8 mouse cellular contexts compared by ENCODE assay signal in the genomic region with DNA sequence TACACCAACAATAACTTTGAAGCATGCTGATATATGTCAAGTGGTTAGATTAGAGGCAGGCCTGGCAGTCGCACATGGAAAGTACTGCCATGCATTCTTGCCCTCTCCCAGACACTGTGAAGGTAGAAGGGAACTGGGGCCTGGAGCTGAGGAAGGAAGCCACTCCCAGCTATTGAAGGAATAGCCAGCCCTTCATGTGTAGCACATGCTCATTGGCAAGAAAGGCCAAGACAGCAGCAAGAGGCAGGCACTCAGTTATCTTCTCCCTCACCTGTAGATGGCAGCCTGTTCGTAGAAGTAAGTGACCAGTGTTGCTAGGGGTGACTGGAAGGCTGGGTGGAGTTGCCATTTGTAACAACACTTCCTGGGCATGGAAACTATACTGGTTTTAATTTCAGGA.
DNase-seq lines count a peak whose midpoint lies in the region; ATAC-seq lines count a peak whose summit lies in the region.

No protein-coding gene starts in this region.

- peaks cover 35% of the 10 kb centered on the region for H3K4me1 ChIP-seq in heart, embryonic 13.5 days

- H3K4me3 ChIP-seq in heart, embryonic 13.5 days, result no peak overlapping the region

- intact Hi-C loops in heart, postnatal 25 days (cut with DNase I), result no loop called here

- ATAC-seq in heart, embryonic 13.5 days (ENCODE audit: extremely low read depth, insufficient number of reproducible peaks, low FRiP score, low TSS enrichment), result no peak
- no peak for ATAC-seq in megakaryocyte, adult 5-6 weeks (ENCODE audit: poor library complexity, severe bottlenecking)

- no peaks in the 10 kb centered on the region for H3K27me3 ChIP-seq in heart, embryonic 13.5 days (replicated peaks)

- WGBS in heart, embryonic 13.5 days, result 26% methylated on average over 2 of the region's 2 CpGs

- no peaks in the 10 kb centered on the region for H3K36me3 ChIP-seq in heart, embryonic 13.5 days

- H3K27ac ChIP-seq in heart, embryonic 13.5 days (replicated peaks), result 0 out of 2 replicates have a peak overlapping the region, but pooled peaks have one; percentile 21

- no peaks in the 10 kb centered on the region for H3K9me3 ChIP-seq in heart, embryonic 13.5 days

- no peak overlapping the region for H3K9ac ChIP-seq in heart, embryonic 13.5 days

- H3K4me2 ChIP-seq in heart, embryonic 13.5 days, result no peak overlapping the region

- no peak for DNase-seq in heart, postnatal 25 days (ENCODE audit: low spot score)
- peak; percentile 76 for DNase-seq in ES-CJ7 (ENCODE audit: low read depth, low spot score)
- DNase-seq in heart, postnatal 4 days, result peak; percentile 11
- peak; percentile 33 for DNase-seq in lung, postnatal 10 days
- no peak for DNase-seq in cerebellum, adult 11 months
- no peak for DNase-seq in urinary bladder, postnatal 10 days (ENCODE audit: low spot score)

Comparison
In these comparisons a context has a peak if more than half of its experiments do, and no peak if none do; other contexts are left out.
1. DNase-seq: peak in ES-CJ7 (single experiment), heart, postnatal 4 days (single experiment) and lung, postnatal 10 days (single experiment); none in heart, postnatal 25 days (single experiment), cerebellum, adult 11 months (single experiment) and urinary bladder, postnatal 10 days (single experiment).